Mouse (Mus musculus): Measurements from ENCODE around the gene Mief2. TPM values are rescaled to one million over a fixed set of nuclear protein-coding genes. Genes with fewer than 3 reads are reported as not detected.
A peak's percentile ranks its signal among the peaks of the same experiment; 100 is the strongest.

Gene Mief2
- polyA plus RNA-seq, 1 experiment, result 14.2 TPM

GRCm38 (mm10) chr11:60774158-60774689, 46.0 kb downstream of the Mief2 start:
- no peak overlapping the region for H3K27ac ChIP-seq (ENCODE audit: insufficient read depth, low read length)
- H3K4me1 ChIP-seq (ENCODE audit: control insufficient read depth, insufficient read depth, low read length), result no peaks in the 10 kb centered on the region
- TF ChIP-seq CTCF (IDR thresholded peaks at IDR 0.05; ENCODE audit: borderline replicate concordance, insufficient read depth, low read length) (no peak), POLR2A (IDR thresholded peaks at IDR 0.05; ENCODE audit: low read depth, low read length) (no peak)

GRCm38 (mm10) chr11:60774841-60775240, 46.6 kb downstream of the Mief2 start:
- H3K4me3 ChIP-seq (ENCODE audit: insufficient read depth, low read length), result no peak overlapping the region
- no peak for TF ChIP-seq POLR2A (IDR thresholded peaks at IDR 0.05; ENCODE audit: low read depth, low read length)
- no peak for TF ChIP-seq CTCF (IDR thresholded peaks at IDR 0.05; ENCODE audit: borderline replicate concordance, insufficient read depth, low read length)
- no peak overlapping the region for H3K27ac ChIP-seq (ENCODE audit: insufficient read depth, low read length)
- peaks cover under 1% of the 10 kb centered on the region; the same call in 1 of the 2 replicates for H3K4me1 ChIP-seq (ENCODE audit: control insufficient read depth, insufficient read depth, low read length)

More at GRCm38 (mm10) chr11:60774158-60774689, 46.0 kb downstream of the Mief2 start:
- H3K4me3 ChIP-seq (ENCODE audit: insufficient read depth, low read length), result no peak overlapping the region

GRCm38 (mm10) chr11:60775578-60775977, 47.4 kb downstream of the Mief2 start:
- no peak for TF ChIP-seq CTCF (IDR thresholded peaks at IDR 0.05; ENCODE audit: borderline replicate concordance, insufficient read depth, low read length)
- no peak for TF ChIP-seq POLR2A (IDR thresholded peaks at IDR 0.05; ENCODE audit: low read depth, low read length)
- H3K4me3 ChIP-seq (ENCODE audit: insufficient read depth, low read length), result peak overlapping the region; percentile 70
- peak overlapping the region; percentile 71 for H3K27ac ChIP-seq (ENCODE audit: insufficient read depth, low read length)
- peaks cover 5% of the 10 kb centered on the region; the same call in 1 of the 2 replicates for H3K4me1 ChIP-seq (ENCODE audit: control insufficient read depth, insufficient read depth, low read length)

GRCm38 (mm10) chr11:60776107-60776828, 48.1 kb downstream of the Mief2 start:
- Histone ChIP-seq H3K4me3 (ENCODE audit: insufficient read depth, low read length) (peak overlapping the region; percentile 70), H3K4me1 (ENCODE audit: control insufficient read depth, insufficient read depth, low read length) (peaks cover 8% of the 10 kb centered on the region; the same call in 1 of the 2 replicates), H3K27ac (ENCODE audit: insufficient read depth, low read length) (peak overlapping the region; percentile 71)
- no peak for TF ChIP-seq POLR2A (IDR thresholded peaks at IDR 0.05; ENCODE audit: low read depth, low read length)
- TF ChIP-seq CTCF (IDR thresholded peaks at IDR 0.05; ENCODE audit: borderline replicate concordance, insufficient read depth, low read length), result no peak

GRCm38 (mm10) chr11:60776829-60777740, 48.9 kb downstream of the Mief2 start, which contains the start of the genes Top3a and Smcr8:
Top3a (minus strand) TSS chr11:60777365.
Smcr8 (plus strand) TSS chr11:60777524.
- peak within 1 kb of the TSS; percentile 80 for H3K27ac ChIP-seq (ENCODE audit: insufficient read depth, low read length)
- TF ChIP-seq CTCF (IDR thresholded peaks at IDR 0.05; ENCODE audit: borderline replicate concordance, insufficient read depth, low read length), result no peak
- peak; percentile 91 for TF ChIP-seq POLR2A (IDR thresholded peaks at IDR 0.05; ENCODE audit: low read depth, low read length)
- H3K4me1 ChIP-seq (ENCODE audit: control insufficient read depth, insufficient read depth, low read length), result peaks cover 12% of the 10 kb centered on the region
- peak within 1 kb of the TSS; percentile 70 for H3K4me3 ChIP-seq (ENCODE audit: insufficient read depth, low read length)

- peaks cover 12% of the 10 kb centered on the region for H3K4me1 ChIP-seq (ENCODE audit: control insufficient read depth, insufficient read depth, low read length)
- TF ChIP-seq POLR2A (IDR thresholded peaks at IDR 0.05; ENCODE audit: low read depth, low read length), result no peak
- no peak for TF ChIP-seq CTCF (IDR thresholded peaks at IDR 0.05; ENCODE audit: borderline replicate concordance, insufficient read depth, low read length)
- H3K27ac ChIP-seq (ENCODE audit: insufficient read depth, low read length), result peak overlapping the region; percentile 80
- peak overlapping the region; percentile 70 for H3K4me3 ChIP-seq (ENCODE audit: insufficient read depth, low read length)
Measured at GRCm38 (mm10) chr11:60777801-60778370, 49.7 kb downstream of the Mief2 start.

GRCm38 (mm10) chr11:60779673-60780189, 51.5 kb downstream of the Mief2 start:
- TF ChIP-seq POLR2A (IDR thresholded peaks at IDR 0.05; ENCODE audit: low read depth, low read length), result no peak
- Histone ChIP-seq H3K27ac (ENCODE audit: insufficient read depth, low read length) (no peak overlapping the region), H3K4me1 (ENCODE audit: control insufficient read depth, insufficient read depth, low read length) (peaks cover 12% of the 10 kb centered on the region), H3K4me3 (ENCODE audit: insufficient read depth, low read length) (peak overlapping the region; percentile 39)

Other genes starting within 250 kb of the Mief2 start
- gene Alkbh5, start 192.0 kb upstream of the Mief2 start, polyA plus RNA-seq (2011; ENCODE audit: insufficient read length, low read depth, missing spikeins), result 46.4 and 53.5 TPM in 2 replicates
- 26.6 and 32.2 TPM in 2 replicates for gene Llgl1, start 28.7 kb upstream of the Mief2 start, polyA plus RNA-seq (2011; ENCODE audit: insufficient read length, low read depth, missing spikeins)
- gene Flii, start 1.1 kb upstream of the Mief2 start, polyA plus RNA-seq (2011; ENCODE audit: insufficient read length, low read depth, missing spikeins), result 71.6 and 97.3 TPM in 2 replicates
- 9.7 and 11.7 TPM in 2 replicates for gene Top3a, start 49.0 kb downstream of the Mief2 start, polyA plus RNA-seq (2011; ENCODE audit: insufficient read length, low read depth, missing spikeins)
- gene Smcr8, start 49.1 kb downstream of the Mief2 start, polyA plus RNA-seq (2011; ENCODE audit: insufficient read length, low read depth, missing spikeins), result 21.4 and 22.2 TPM in 2 replicates
- gene Shmt1, start 83.3 kb downstream of the Mief2 start, polyA plus RNA-seq (2011; ENCODE audit: insufficient read length, low read depth, missing spikeins), result 12.9 and 14.9 TPM in 2 replicates
- 19.8 and 21.8 TPM in 2 replicates for gene Dhrs7b, start 102.2 kb downstream of the Mief2 start, polyA plus RNA-seq (2011; ENCODE audit: insufficient read length, low read depth, missing spikeins)
- 31.9 and 34.2 TPM in 2 replicates for gene Tmem11, start 150.9 kb downstream of the Mief2 start, polyA plus RNA-seq (2011; ENCODE audit: insufficient read length, low read depth, missing spikeins)
- 11.7 and 15.1 TPM in 2 replicates for gene Natd1, start 186.4 kb downstream of the Mief2 start, polyA plus RNA-seq (2011; ENCODE audit: insufficient read length, low read depth, missing spikeins)
- gene Map2k3, start 203.6 kb downstream of the Mief2 start, polyA plus RNA-seq (2011; ENCODE audit: insufficient read length, low read depth, missing spikeins), result 53.3 and 59.2 TPM in 2 replicates